Mouse (Mus musculus): ENCODE measurements around the gene Slc35e3. TPM values are rescaled to one million over a fixed set of nuclear protein-coding genes. Genes with fewer than 3 reads are reported as not detected.

Gene Slc35e3
- total RNA-seq, 1 experiment from 2014 or later = 17.0 TPM

DNA sequence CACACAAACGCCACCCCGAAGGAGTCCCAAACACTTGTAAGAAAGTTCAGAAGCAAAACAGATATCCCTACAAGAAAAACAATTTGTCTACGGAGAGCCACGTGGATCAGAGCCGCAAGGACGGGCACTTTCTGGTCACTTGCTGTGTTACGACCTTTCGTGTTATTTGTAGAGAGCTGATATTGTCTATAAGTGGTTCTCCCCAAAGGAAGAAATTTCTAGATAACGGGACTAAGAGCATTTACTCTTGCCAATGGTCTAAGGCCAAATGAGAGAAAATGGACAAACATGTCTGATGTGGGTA is 62.5 kb downstream of the Slc35e3 start:
- no peak for DNase-seq

Other genes with a start within 250 kb of the Slc35e3 start
- 26.0 and 27.0 TPM in 2 replicates for gene Cpm, start 116.9 kb downstream of the Slc35e3 start, total RNA-seq (2021)
- gene Mdm2, start 35.6 kb downstream of the Slc35e3 start, total RNA-seq (2021) = 50.3 and 61.9 TPM in 2 replicates
- gene Nup107, start 46.3 kb upstream of the Slc35e3 start, total RNA-seq (2021) = 16.5 and 23.0 TPM in 2 replicates
- 128 and 129 TPM in 2 replicates for gene Rap1b, start 99.7 kb upstream of the Slc35e3 start, total RNA-seq (2021)

Measured in adrenal gland, postnatal 25 days (tissue).